Mouse (Mus musculus) hematopoietic stem cell, adult 5-6 weeks (primary cell): ENCODE measurements around the gene Tbc1d8b. TPM values are rescaled to one million over a fixed set of nuclear protein-coding genes. Genes with fewer than 3 reads are reported as not detected.

Source experiments
- ATAC-seq, 2 experiments: fragments of 125-278 bp in 1 of 2; replicated peaks in 1 of 2; 2 replicates each; pipeline ENCODE4 v1.8.0; 2016 to 2017; ENCODE audit warnings: inconsistent platforms in 2 of 2, mild to moderate bottlenecking in 2 of 2, moderate number of reproducible peaks in 2 of 2, low read depth in 1 of 2, moderate TSS enrichment in 1 of 2; ENCODE audit not compliant: low FRiP score in 2 of 2, poor library complexity in 2 of 2, severe bottlenecking in 2 of 2, insufficient read depth in 1 of 2, low TSS enrichment in 1 of 2
- total RNA-seq: library from RNA; stranded (forward); fragments of 172-1452, 232-1000 nt; gene quantifications from 2 replicates; pipeline ENCODE4 v1.2.3, GENCODE M21; 2017

The Tbc1d8b gene
- total RNA-seq, 1 experiment from 2014 or later = 11.2 TPM

- ATAC-seq = peak; percentile 70 to 85
These were observed 89.7 kb downstream of the Tbc1d8b start for GRCm38 (mm10) chrX:139774309-139775083.

GRCm38 (mm10) chrX:139775084-139775612, 90.4 kb downstream of the Tbc1d8b start:
- ATAC-seq = peak; percentile 46 to 56; a peak in 2 of 4 replicates

DNA sequence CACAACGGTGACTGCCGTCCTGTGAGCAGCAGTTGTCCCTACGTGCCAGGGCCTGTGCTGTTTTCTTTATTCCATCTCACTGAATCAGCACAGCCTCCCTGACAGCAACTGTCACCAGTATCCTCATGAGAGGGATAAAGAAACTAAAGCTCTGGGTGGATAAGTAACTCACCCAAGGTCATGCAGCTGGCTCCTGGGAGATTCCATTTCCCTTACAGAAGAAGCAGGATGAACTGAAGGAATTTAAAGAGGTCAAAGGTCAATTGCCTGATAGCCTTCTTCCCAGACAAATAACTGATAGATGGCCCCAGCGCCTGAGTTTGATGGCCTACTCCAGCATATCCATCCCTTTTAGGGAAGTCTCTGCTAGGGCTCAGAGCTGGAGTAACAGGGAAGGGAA, 92.6 kb downstream of the Tbc1d8b start:
- ATAC-seq = no peak

DNA sequence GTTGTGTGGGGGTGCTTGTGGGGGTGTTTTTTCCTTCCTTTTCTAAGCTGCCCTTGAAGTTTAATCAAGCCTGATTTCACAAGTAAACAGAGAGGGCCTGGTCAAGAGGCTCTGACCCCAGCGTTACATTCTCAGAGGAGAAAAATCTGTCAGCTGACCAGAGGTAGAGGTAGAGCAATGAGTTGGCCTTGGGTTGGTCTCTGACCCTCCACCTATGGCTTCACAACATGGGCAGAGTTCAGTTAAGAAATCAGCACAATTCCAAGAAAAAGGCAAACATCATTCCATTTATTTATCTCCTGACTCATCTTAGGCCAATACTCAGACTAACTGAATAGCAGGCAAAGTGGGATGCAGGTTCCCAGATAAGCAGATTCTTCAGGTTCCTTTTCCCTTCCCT, 94.1 kb downstream of the Tbc1d8b start:
- ATAC-seq = no peak

GRCm38 (mm10) chrX:139779401-139779800, 94.6 kb downstream of the Tbc1d8b start:
- no peak for ATAC-seq

DNA sequence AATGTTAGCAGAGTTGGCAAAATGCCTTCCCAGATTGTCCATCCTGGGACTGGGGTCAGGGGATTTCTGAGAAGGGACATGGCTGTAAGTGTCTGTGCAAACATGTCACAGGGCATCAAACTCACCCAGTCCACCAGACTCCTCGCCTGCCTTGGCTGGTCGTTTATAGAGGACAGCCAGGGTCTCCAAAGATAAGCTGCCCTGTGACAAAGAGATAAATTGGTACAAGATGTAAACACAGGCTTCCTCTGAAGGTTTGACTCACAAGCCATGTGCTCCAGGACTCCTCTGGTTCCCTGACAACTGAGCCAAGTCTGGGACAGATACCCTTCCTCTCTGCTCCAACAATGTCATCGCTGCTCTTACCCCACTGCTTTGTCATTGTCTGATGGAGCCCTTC, 96.2 kb downstream of the Tbc1d8b start:
- no peak for ATAC-seq

GRCm38 (mm10) chrX:139781563-139781962, 96.8 kb downstream of the Tbc1d8b start:
- ATAC-seq = no peak

GRCm38 (mm10) chrX:139782278-139783044, 97.7 kb downstream of the Tbc1d8b start, which contains the start of gene Ripply1:
TSS of gene Ripply1 (minus strand) at chrX:139782353.
- ATAC-seq = no peak

GRCm38 (mm10) chrX:139783045-139783422, 98.2 kb downstream of the Tbc1d8b start:
- ATAC-seq = no peak

DNA sequence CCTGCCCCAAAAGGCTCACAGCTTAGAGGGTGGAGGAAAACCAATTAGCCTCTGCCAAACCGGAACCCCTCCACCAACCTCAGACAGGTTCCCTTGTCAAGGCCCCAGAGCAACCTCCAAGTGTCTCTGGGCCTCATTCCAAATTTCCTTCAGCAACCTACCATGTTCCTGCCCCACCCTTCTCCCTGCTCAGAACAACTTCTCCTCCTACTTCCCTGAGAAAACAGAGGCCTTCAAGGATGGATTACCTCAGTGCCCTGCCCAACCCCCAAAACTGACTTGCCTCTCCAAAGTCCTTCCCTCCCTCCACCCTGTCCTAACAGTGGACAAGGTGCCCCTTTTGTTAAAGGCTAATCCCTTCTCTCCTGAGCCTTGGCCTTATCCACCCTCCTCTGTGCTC, 101.0 kb downstream of the Tbc1d8b start:
- peak; percentile 76 to 96 for ATAC-seq

DNA sequence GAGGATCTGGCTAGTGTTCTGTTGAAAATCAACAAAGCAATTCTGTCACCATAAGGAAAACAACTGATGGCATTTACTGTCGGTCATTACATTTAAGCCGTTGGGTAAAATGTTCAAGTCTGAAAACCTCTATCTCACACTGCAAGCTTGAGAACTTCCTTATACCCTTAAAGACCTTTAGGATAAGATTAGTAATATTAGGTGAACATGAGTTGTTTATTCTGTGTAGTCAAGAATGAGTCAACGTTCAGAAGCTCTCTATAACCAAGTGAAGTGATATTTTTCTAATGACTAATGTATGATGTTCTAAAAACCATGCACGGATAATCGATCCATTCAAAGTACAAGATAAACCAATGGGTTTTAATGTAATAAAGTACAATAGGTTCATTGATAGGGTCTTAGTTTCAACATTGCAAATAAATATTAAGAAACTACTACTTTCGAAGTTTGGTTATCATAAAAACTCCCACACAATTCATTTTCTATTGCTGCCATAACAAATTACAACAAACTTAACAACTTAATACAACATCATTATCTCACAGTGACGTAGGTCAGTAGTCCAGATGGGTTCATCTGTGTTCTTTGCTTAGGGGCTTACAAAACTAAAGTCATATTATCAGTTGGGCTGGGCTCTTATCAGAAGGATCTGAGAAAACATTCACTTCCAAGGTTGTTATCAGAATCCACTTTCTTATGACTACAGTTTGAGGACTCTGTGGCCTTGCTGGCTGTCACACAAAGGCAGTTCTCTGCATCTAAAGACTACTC, 109.5 kb downstream of the Tbc1d8b start:
- no peak for ATAC-seq

DNA sequence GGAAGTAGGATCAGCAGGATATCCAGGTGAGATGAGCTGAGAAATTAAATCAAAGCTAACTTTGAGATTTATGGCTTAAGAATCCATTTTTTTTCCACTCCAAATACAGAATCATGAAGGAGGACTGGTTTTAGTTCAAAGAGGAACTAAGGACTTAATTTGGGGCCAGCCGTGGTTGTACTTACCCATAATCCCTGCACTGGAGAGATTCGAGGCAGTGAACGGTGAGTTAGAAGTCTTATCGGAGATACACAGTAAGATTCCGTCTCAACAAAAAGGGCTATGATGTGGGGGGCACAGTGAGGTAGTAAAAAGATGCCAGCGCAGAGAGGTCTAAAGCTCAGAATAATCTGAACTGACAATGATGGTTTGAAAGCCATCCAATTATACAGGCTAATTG, 111.2 kb downstream of the Tbc1d8b start:
- peak in 1 of 2 experiments; percentile 67; a peak in 2 of 4 replicates for ATAC-seq

DNA sequence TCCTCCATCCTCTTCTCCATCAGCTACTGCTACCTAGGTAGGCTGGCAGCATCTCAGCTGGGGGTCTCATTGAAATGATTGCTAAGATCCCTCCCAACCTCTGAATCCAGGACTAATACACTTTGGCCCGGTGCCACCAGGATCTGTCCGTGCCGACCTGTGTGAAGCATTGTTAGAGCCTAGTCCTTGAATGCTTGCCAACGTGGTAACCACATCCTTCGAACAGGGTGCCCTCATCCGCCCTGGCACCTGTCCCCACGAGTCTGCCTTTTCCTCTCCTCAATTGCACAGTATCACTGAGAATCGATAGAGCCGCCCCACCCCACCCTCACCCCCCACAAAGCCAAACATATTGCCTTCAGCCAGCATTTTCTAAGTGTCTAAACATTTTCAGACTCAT, 113.1 kb downstream of the Tbc1d8b start:
- peak; percentile 37 to 62; a peak in 3 of 4 replicates for ATAC-seq

DNA sequence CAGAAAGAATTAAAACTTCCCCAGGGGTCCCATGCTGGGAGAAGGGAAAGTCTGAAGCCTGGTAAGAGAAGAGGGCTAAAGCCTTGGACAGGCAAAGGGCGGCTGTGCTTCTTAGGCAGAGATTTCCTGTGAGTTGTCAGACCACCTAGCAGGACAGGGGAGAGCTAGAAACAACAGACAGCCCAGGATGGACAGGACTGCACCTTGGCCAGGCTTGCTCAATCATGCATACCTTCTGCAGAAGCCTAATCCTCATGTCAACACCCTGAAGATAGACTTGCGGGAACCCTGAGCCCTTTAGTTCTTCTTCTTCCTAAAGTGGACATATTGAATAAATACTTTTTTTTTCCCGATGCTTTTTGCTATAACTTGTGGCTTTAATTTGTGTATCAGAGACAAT, 115.2 kb downstream of the Tbc1d8b start:
- no peak for ATAC-seq

GRCm38 (mm10) chrX:139800406-139800878, 115.6 kb downstream of the Tbc1d8b start, which contains the start of gene Cldn2:
TSS of gene Cldn2 (plus strand) at chrX:139800828.
- ATAC-seq = no peak
